In genomic region chr14:43273161-43273560, GRCm38 (mm10) we compare ENCODE assay signal across 20 mouse cellular contexts. TPM values are rescaled to one million over a fixed set of nuclear protein-coding genes. Genes with fewer than 3 reads are reported as not detected.
"Had no signal": no experiment of that assay in that cellular context is flagged by ENCODE, and none has a peak within 500 bp of the region (broad histone marks: within the 10 kb centered on the region; RNA-seq: fewer than 3 reads in every experiment).

No protein-coding gene starts in this region.

RNA-seq across cellular contexts. Expression of gene Gm9732, which starts 1.7 kb away (rescaled TPM):
- polyA plus RNA-seq: heart, embryonic 12.5 days; heart, embryonic 14.5 days; heart, embryonic 16.5 days; hindbrain, embryonic 10.5 days; hindbrain, embryonic 12.5 days; hindbrain, embryonic 14.5 days; hindbrain, embryonic 16.5 days; inflammation-experienced regulatory T-cells, adult 6 months; intestine, embryonic 15.5 days; intestine, postnatal 0 days; kidney, embryonic 14.5 days; kidney, embryonic 16.5 days; limb, embryonic 10.5 days; limb, embryonic 12.5 days; limb, embryonic 14.5 days; liver, embryonic 11.5 days; liver, embryonic 13.5 days; liver, embryonic 15.5 days had no signal

RNA-seq across cellular contexts. Expression of gene Gm8126, which starts 14.7 kb away (rescaled TPM):
- polyA plus RNA-seq: heart, embryonic 12.5 days; heart, embryonic 14.5 days; heart, embryonic 16.5 days; hindbrain, embryonic 10.5 days; hindbrain, embryonic 12.5 days; hindbrain, embryonic 14.5 days; hindbrain, embryonic 16.5 days; inflammation-experienced regulatory T-cells, adult 6 months; intestine, embryonic 15.5 days; intestine, postnatal 0 days; kidney, embryonic 14.5 days; kidney, embryonic 16.5 days; limb, embryonic 10.5 days; limb, embryonic 12.5 days; limb, embryonic 14.5 days; liver, embryonic 11.5 days; liver, embryonic 13.5 days; liver, embryonic 15.5 days had no signal

RNA-seq across cellular contexts. Expression of gene Gm8127, which starts 20.5 kb away (rescaled TPM):
- polyA plus RNA-seq: frontal cortex, adult 2 months; gonadal fat pad, adult 2 months; heart, embryonic 12.5 days; heart, embryonic 14.5 days; heart, embryonic 16.5 days; hindbrain, embryonic 10.5 days; hindbrain, embryonic 12.5 days; hindbrain, embryonic 14.5 days; hindbrain, embryonic 16.5 days; inflammation-experienced regulatory T-cells, adult 6 months; intestine, embryonic 15.5 days; intestine, postnatal 0 days; kidney, embryonic 14.5 days; kidney, embryonic 16.5 days; limb, embryonic 10.5 days; limb, embryonic 12.5 days; limb, embryonic 14.5 days; liver, embryonic 11.5 days; liver, embryonic 13.5 days; liver, embryonic 15.5 days had no signal

RNA-seq across cellular contexts. Expression of gene Gm8122, which starts 38.1 kb away (rescaled TPM):
- polyA plus RNA-seq: frontal cortex, adult 2 months; gonadal fat pad, adult 2 months; heart, embryonic 12.5 days; heart, embryonic 14.5 days; heart, embryonic 16.5 days; hindbrain, embryonic 10.5 days; hindbrain, embryonic 12.5 days; hindbrain, embryonic 14.5 days; hindbrain, embryonic 16.5 days; inflammation-experienced regulatory T-cells, adult 6 months; intestine, embryonic 15.5 days; intestine, postnatal 0 days; kidney, embryonic 14.5 days; kidney, embryonic 16.5 days; limb, embryonic 10.5 days; limb, embryonic 12.5 days; limb, embryonic 14.5 days; liver, embryonic 11.5 days; liver, embryonic 13.5 days; liver, embryonic 15.5 days had no signal
